Mouse (Mus musculus): ENCODE results near the gene Plekho1. TPM values are rescaled to one million over a fixed set of nuclear protein-coding genes. Genes with fewer than 3 reads are reported as not detected.
"Not testable (repeated sequence)": the region's sequence is repeated elsewhere in the genome, so short reads cannot be mapped to it uniquely, and the experiment has no call there.

Gene Plekho1
- total RNA-seq, 2 experiments from 2014 or later, result 71.6 to 84.8 TPM

GRCm38 (mm10) chr3:95959807-95960206 lies 36.0 kb downstream of the Plekho1 start:
- intact Hi-C loops (cut with DNase I), result no loop called here
- no peak for DNase-seq (ENCODE audit: low spot score in 2 of 2)

GRCm38 (mm10) chr3:95959082-95959481 lies 36.7 kb downstream of the Plekho1 start:
- DNase-seq (ENCODE audit: low spot score in 2 of 2), result no peak

GRCm38 (mm10) chr3:95957359-95958148 lies 38.2 kb downstream of the Plekho1 start:
- intact Hi-C loops (cut with DNase I), result no loop called here
- DNase-seq (ENCODE audit: low spot score in 2 of 2), result peak; percentile 57 to 59

More at GRCm38 (mm10) chr3:95959082-95959481, 36.7 kb downstream of the Plekho1 start:
- intact Hi-C loops (cut with DNase I), result no loop called here

- DNase-seq (ENCODE audit: low spot score in 2 of 2), result no peak
- intact Hi-C loops (cut with DNase I), result no loop called here
Measured at GRCm38 (mm10) chr3:95955318-95955717, 40.5 kb downstream of the Plekho1 start.

- DNase-seq (ENCODE audit: low spot score in 2 of 2); intact Hi-C loops (cut with DNase I): not testable (repeated sequence)
Measured at GRCm38 (mm10) chr3:95954648-95955173, 41.1 kb downstream of the Plekho1 start.

GRCm38 (mm10) chr3:95953522-95953921 lies 42.3 kb downstream of the Plekho1 start:
- intact Hi-C loops (cut with DNase I), result no loop called here

GRCm38 (mm10) chr3:95953023-95953422 lies 42.8 kb downstream of the Plekho1 start:
- intact Hi-C loops (cut with DNase I), result no loop called here
- no peak for DNase-seq (ENCODE audit: low spot score in 2 of 2)

More at GRCm38 (mm10) chr3:95953522-95953921, 42.3 kb downstream of the Plekho1 start:
- DNase-seq (ENCODE audit: low spot score in 2 of 2), result no peak

- intact Hi-C loops (cut with DNase I), result loop anchor here (2.0 kb wide), 1 partner anchor 21 kb away; no protein-coding TSS in a partner anchor
- DNase-seq (ENCODE audit: low spot score in 2 of 2), result not testable (repeated sequence)
Measured at GRCm38 (mm10) chr3:95951566-95951965, 44.2 kb downstream of the Plekho1 start.

GRCm38 (mm10) chr3:95950763-95951551 lies 44.8 kb downstream of the Plekho1 start:
- DNase-seq (ENCODE audit: low spot score in 2 of 2), result peak; percentile 94 to 95
- intact Hi-C loops (cut with DNase I), result loop anchor here (2.0 kb wide), 1 partner anchor 20 kb away; no protein-coding TSS in a partner anchor

GRCm38 (mm10) chr3:95948325-95948724 lies 47.5 kb downstream of the Plekho1 start:
- no peak for DNase-seq (ENCODE audit: low spot score in 2 of 2)
- intact Hi-C loops (cut with DNase I), result no loop called here

GRCm38 (mm10) chr3:95945731-95946240 lies 50.0 kb downstream of the Plekho1 start:
- intact Hi-C loops (cut with DNase I), result no loop called here
- DNase-seq (ENCODE audit: low spot score in 2 of 2), result no peak

GRCm38 (mm10) chr3:95944742-95945141 lies 51.1 kb downstream of the Plekho1 start:
- intact Hi-C loops (cut with DNase I), result no loop called here
- no peak for DNase-seq (ENCODE audit: low spot score in 2 of 2)

GRCm38 (mm10) chr3:95943226-95943625 lies 52.6 kb downstream of the Plekho1 start:
- DNase-seq (ENCODE audit: low spot score in 2 of 2), result no peak
- intact Hi-C loops (cut with DNase I), result no loop called here

- intact Hi-C loops (cut with DNase I), result no loop called here
- DNase-seq (ENCODE audit: low spot score in 2 of 2), result no peak
Measured at GRCm38 (mm10) chr3:95942749-95943148, 53.1 kb downstream of the Plekho1 start.

- DNase-seq (ENCODE audit: low spot score in 2 of 2), result no peak
- intact Hi-C loops (cut with DNase I), result no loop called here
Measured at GRCm38 (mm10) chr3:95938835-95939234, 57.0 kb downstream of the Plekho1 start.

Other genes with a start within 250 kb of the Plekho1 start
- 10 to 100 TPM; 37.1 to 41.2 TPM for gene Tars2, start 235.8 kb downstream of the Plekho1 start, total RNA-seq (2021)
- gene Rprd2, start 177.1 kb downstream of the Plekho1 start, total RNA-seq (2021), result 10 to 100 TPM; 65.2 to 69.4 TPM
- 10 to 100 TPM; 32.2 to 34.3 TPM for gene Prpf3, start 140.1 kb downstream of the Plekho1 start, total RNA-seq (2021)
- 100 to 1,000 TPM; 153 to 158 TPM for gene Mrps21, start 124.5 kb downstream of the Plekho1 start, total RNA-seq (2021)
- gene Ciart, start 113.8 kb downstream of the Plekho1 start, total RNA-seq (2021), result 10 to 100 TPM; 13.0 to 21.3 TPM
- 1 to 10 TPM; 4.5 to 5.8 TPM for gene BC028528, start 104.0 kb downstream of the Plekho1 start, total RNA-seq (2021)
- gene Aph1a, start 102.0 kb downstream of the Plekho1 start, total RNA-seq (2021), result 10 to 100 TPM; 69.0 to 78.5 TPM
- gene Car14, start 91.3 kb downstream of the Plekho1 start, total RNA-seq (2021), result 10 to 100 TPM in 1 of 2 experiments, 1 to 10 TPM in 1; 9.3 to 10.1 TPM
- gene Anp32e, start 66.8 kb downstream of the Plekho1 start, total RNA-seq (2021), result 100 to 1,000 TPM in 1 of 2 experiments, 10 to 100 TPM in 1; 95.1 to 109 TPM
- gene Vps45, start 62.5 kb upstream of the Plekho1 start, total RNA-seq (2021), result 10 to 100 TPM; 41.8 to 47.1 TPM
- gene Otud7b, start 108.5 kb upstream of the Plekho1 start, total RNA-seq (2021), result 10 to 100 TPM; 24.6 to 27.7 TPM
- 1 to 10 TPM; 6.4 to 6.8 TPM for gene Mtmr11, start 166.0 kb upstream of the Plekho1 start, total RNA-seq (2021)
- gene Sf3b4, start 176.3 kb upstream of the Plekho1 start, total RNA-seq (2021), result 10 to 100 TPM; 39.6 to 43.4 TPM
- 100 to 1,000 TPM; 429 to 435 TPM for gene Sv2a, start 185.2 kb upstream of the Plekho1 start, total RNA-seq (2021)
- gene Bola1, start 223.7 kb upstream of the Plekho1 start, total RNA-seq (2021), result 10 to 100 TPM; 15.6 to 16.9 TPM
- 1 to 10 TPM; 4.8 to 8.9 TPM for gene Hist2h2ab, start 223.9 kb upstream of the Plekho1 start, total RNA-seq (2021)
- gene Hist2h2ac, start 224.9 kb upstream of the Plekho1 start, total RNA-seq (2021), result 10 to 100 TPM; 18.3 to 24.3 TPM
- 1 to 10 TPM; 5.4 to 5.9 TPM for gene Hist2h2be, start 225.1 kb upstream of the Plekho1 start, total RNA-seq (2021)
- gene Hist2h3c2, start 243.1 kb upstream of the Plekho1 start, total RNA-seq (2021), result 1 to 10 TPM; 5.6 to 7.5 TPM
- gene Hist2h2aa2, start 244.3 kb upstream of the Plekho1 start, total RNA-seq (2021), result 100 to 1,000 TPM; 158 to 179 TPM
- 1 to 10 TPM; 6.9 to 9.0 TPM for gene Hist2h2aa1, start 249.5 kb upstream of the Plekho1 start, total RNA-seq (2021)

Measured in left cerebral cortex, postnatal 25 days (tissue).